Mouse (Mus musculus) kidney, adult 2 months (tissue): Measurements from ENCODE around the gene Lhx8.

Experiments
- CTCF ChIP-seq: fragments of 200-500 bp; conservative IDR thresholded peaks from 2 replicates; pipeline ENCODE4 v1.5.1; 2011; ENCODE audit warnings: low read depth, mild to moderate bottlenecking, control low read depth, low read length, moderate library complexity, mixed read lengths; ENCODE audit not compliant: insufficient read depth, insufficient read length
- POLR2A ChIP-seq: fragments of 200-500 bp; IDR thresholded peaks from one replicate; pipeline ENCODE4 v1.6.1; 2011; ENCODE audit warnings: low read depth, low read length, control low read depth

GRCm38 (mm10) chr3:154364604-154365209 is 34.2 kb upstream of the Lhx8 start:
- TF ChIP-seq POLR2A = no peak
- TF ChIP-seq CTCF = no peak; the same call in 1 of the 2 replicates
